Mouse (Mus musculus) embryonic stem cell, embryonic (primary cell): ENCODE measurements around the gene Mak.

Experiments
- CTCF ChIA-PET, 4 experiments: fragments of 300-600 bp in 2 of 4; fragments of 350-600 bp in 2 of 4; sonication (Branson Sonifier 250); formaldehyde crosslinking; loops; one replicate each; lab custom pipeline; 2022; ENCODE audit warnings: inconsistent platforms in 2 of 4; lab: Charles Lee
- POLR2A ChIA-PET, 4 experiments: fragments of 300-600 bp in 2 of 4; fragments of 350-600 bp in 2 of 4; sonication (Branson Sonifier 250); formaldehyde crosslinking; loops; one replicate each; lab custom pipeline; 2022; ENCODE audit warnings: antibody characterized with exemption in 4 of 4, inconsistent platforms in 1 of 4; lab: Charles Lee

Gene Mak

GRCm38 (mm10) chr13:40982759-40983158 lies 96.7 kb downstream of the Mak start:
- CTCF ChIA-PET, result interaction anchor here in 1 of 4 experiments (1.2 kb wide), 1 partner anchor 67 kb away, joined by 3 read pairs; no protein-coding TSS in a partner anchor
- POLR2A ChIA-PET, result interaction anchor here in 3 of 4 experiments (0.6 to 2.7 kb wide), 7 partner anchors 12 to 162 kb away, joined by 3 to 7 read pairs (median 4); no protein-coding TSS in a partner anchor

DNA sequence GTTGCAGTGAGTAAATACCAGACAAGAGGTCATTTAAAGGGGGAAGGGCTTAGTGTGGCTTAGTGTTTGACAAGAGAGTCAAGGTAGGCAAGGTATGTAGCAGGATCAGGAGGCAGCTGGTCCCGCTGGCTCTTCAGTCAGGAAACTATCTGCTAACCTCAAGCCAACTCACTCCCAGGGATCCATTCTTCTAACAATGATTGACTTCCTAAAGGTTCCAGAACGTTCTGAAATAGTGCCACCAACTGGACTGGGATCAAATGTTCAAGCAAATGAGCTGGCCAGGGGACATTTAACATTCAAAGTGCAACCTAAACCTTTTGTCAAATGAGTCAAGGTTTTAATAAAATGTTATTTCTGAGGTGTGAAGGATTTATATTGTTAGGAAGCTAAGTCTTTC lies 100.2 kb downstream of the Mak start:
- CTCF ChIA-PET, result interaction anchor here in 1 of 4 experiments (1.1 kb wide), 1 partner anchor 69 kb away, joined by 5 read pairs; no protein-coding TSS in a partner anchor
- POLR2A ChIA-PET, result interaction anchor here in 3 of 4 experiments (0.7 to 3.1 kb wide), 5 partner anchors 22 to 130 kb away, joined by 3 to 8 read pairs (median 4); partner anchors contain the start of gene Pak1ip1 (in 1 of the 3)

DNA sequence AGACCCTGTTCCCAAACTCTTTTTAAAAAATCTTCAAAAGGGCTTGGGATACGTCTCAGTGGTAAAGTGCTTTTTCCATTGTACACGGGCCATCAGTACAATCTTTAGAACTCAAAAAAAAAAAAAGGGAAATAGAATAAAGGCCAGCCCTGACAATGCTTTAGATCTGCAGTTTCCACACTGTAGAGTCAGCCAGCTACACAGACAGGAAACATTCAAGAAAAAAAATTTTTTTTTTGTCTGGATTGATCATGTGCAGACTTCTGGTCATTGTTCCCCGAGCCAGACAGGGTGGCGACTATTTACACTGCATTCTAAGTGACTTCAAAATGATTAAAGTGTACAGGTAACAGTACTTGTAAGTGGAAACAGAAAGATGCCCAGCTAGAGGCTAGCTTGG lies 100.9 kb downstream of the Mak start:
- POLR2A ChIA-PET, result interaction anchor here in 2 of 4 experiments (1.1 to 3.1 kb wide), 4 partner anchors 22 to 129 kb away, joined by 3 to 8 read pairs (median 6); partner anchors contain the start of gene Pak1ip1 (in 1 of the 2)
- CTCF ChIA-PET, result interaction anchor here in 3 of 4 experiments (0.5 to 2.3 kb wide), 10 partner anchors 10 to 181 kb away, joined by 3 to 7 read pairs (median 4); no protein-coding TSS in a partner anchor

GRCm38 (mm10) chr13:40977609-40978008 lies 101.9 kb downstream of the Mak start:
- ChIA-PET POLR2A (interaction anchor here in 2 of 4 experiments (0.8 to 3.1 kb wide), 6 partner anchors 10 to 123 kb away, joined by 3 to 8 read pairs (median 4); partner anchors contain the start of gene Pak1ip1 (in 1 of the 2)), CTCF (interaction anchor here (0.5 to 2.3 kb wide), 15 partner anchors 9 to 1291 kb away, joined by 3 to 7 read pairs (median 3); partner anchors contain the start of gene Elovl2 (in 1 of the 4))
